Mouse (Mus musculus) heart, postnatal 0 days (tissue): ENCODE measurements around the gene Ints3. TPM values are rescaled to one million over a fixed set of nuclear protein-coding genes. Genes with fewer than 3 reads are reported as not detected.

Source experiments
- ATAC-seq: fragments of 200-750 bp; cut with Nextera tagmentation; 2 replicates; pipeline ENCODE4 v1.8.0; 2017; ENCODE audit warnings: low read depth, moderate number of reproducible peaks, moderate library complexity; ENCODE audit not compliant: insufficient read depth
- DNase-seq: peaks from one replicate; pipeline ENCODE4 v3.0.0-alpha.2; 2016; ENCODE audit warnings: low spot score
- H3K27ac ChIP-seq: fragments of 300-500 bp; sonication (generic); 2 replicates; pipeline ENCODE4 v1.5.1; 2014; ENCODE audit warnings: low read depth, mild to moderate bottlenecking
- H3K27me3 ChIP-seq: fragments of 300-500 bp; sonication (generic); 2 replicates; pipeline ENCODE4 v1.6.1; 2014; ENCODE audit warnings: low read length, mixed read lengths; ENCODE audit not compliant: control insufficient read depth, insufficient read depth
- H3K36me3 ChIP-seq: fragments of 300-500 bp; sonication (generic); replicated peaks from 2 replicates; pipeline ENCODE4 v1.6.1; 2014; ENCODE audit warnings: low read length, mixed read lengths; ENCODE audit not compliant: control insufficient read depth, insufficient read depth
- H3K4me1 ChIP-seq: fragments of 300-500 bp; sonication (generic); 2 replicates; pipeline ENCODE4 v1.6.1; 2014; ENCODE audit warnings: antibody characterized with exemption; ENCODE audit not compliant: control insufficient read depth, insufficient read depth
- H3K4me2 ChIP-seq: fragments of 300-500 bp; sonication (generic); 2 replicates; pipeline ENCODE4 v1.6.1; 2014; ENCODE audit warnings: low read depth, mild to moderate bottlenecking, low read length, moderate library complexity
- H3K4me3 ChIP-seq: fragments of 300-500 bp; sonication (generic); 2 replicates; pipeline ENCODE4 v1.5.1; 2014; ENCODE audit warnings: low read depth, low read length
- H3K9ac ChIP-seq: fragments of 300-500 bp; sonication (generic); replicated peaks from 2 replicates; pipeline ENCODE4 v1.6.1; 2014; ENCODE audit warnings: low read depth, low read length, mixed read lengths
- H3K9me3 ChIP-seq: fragments of 300-500 bp; sonication (generic); replicated peaks from 2 replicates; pipeline ENCODE4 v1.6.1; 2016; ENCODE audit warnings: low read length; ENCODE audit not compliant: control insufficient read depth
- CTCF ChIP-seq: IDR thresholded peaks from 2 replicates; pipeline ENCODE4 v1.5.1; 2016; ENCODE audit warnings: antibody characterized with exemption, control low read depth, low read depth
- EP300 ChIP-seq: IDR thresholded peaks from 2 replicates; pipeline ENCODE4 v1.6.1; 2016; ENCODE audit warnings: antibody characterized with exemption, low read depth
- WGBS: fragments of 180-500 bp; shearing (Covaris S2); extraction: QIAGEN DNeasy Blood & Tissue Kit; methylation state at CpG from one replicate; pipeline ENCODE4 v1.1.7; 2014; 5-methylcytosine and 5-hydroxymethylcytosine counted together
- polyA plus RNA-seq: library from polyadenylated mRNA; unstranded; fragments of >200 nt; fragmentation: Nextera tagmentation; extraction: Ambion mirVana; gene quantifications from 2 replicates; pipeline ENCODE4 v1.2.1, GENCODE M21; 2015
- total RNA-seq: library from RNA; depleted of rRNA; stranded (reverse); fragments of >200 nt; gene quantifications from 2 replicates; pipeline ENCODE4 v1.2.3, GENCODE M21; 2014; ENCODE audit warnings: low replicate concordance

Ints3 gene
- total and polyA plus RNA-seq, 2 experiments from 2014 or later, result 7.8 to 26.1 TPM

DNA sequence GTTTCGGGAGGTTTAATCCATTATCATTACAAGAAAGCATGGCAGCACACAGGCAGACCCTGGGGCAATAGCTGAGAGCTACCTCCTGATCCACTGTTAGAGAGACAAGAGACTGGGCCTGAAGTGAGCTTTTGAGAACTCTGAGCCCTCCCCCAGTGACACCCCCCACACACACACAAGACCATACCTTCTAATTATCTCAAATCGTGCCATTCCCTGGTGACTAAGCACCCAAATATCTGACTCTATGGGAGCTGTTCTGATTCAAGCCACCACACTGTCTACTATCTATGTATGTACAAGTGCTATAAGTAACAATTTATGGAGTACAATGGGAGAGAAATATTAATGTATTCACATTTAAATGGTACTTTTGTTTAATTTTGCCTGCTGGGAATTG lies 7.3 kb upstream of the Ints3 start:
- no peak for DNase-seq
- no peak overlapping the region for H3K9ac ChIP-seq
- no peak overlapping the region for H3K27ac ChIP-seq
- WGBS, result 63% methylated on average over 2 of the region's 2 CpGs
- no peaks in the 10 kb centered on the region for H3K36me3 ChIP-seq
- no peak overlapping the region for H3K4me2 ChIP-seq
- no peak overlapping the region for H3K4me3 ChIP-seq
- no peak for ATAC-seq
- no peaks in the 10 kb centered on the region for H3K27me3 ChIP-seq
- no peak for TF ChIP-seq EP300
- TF ChIP-seq CTCF, result no peak
- H3K4me1 ChIP-seq, result peaks cover 4% of the 10 kb centered on the region; the same call in 1 of the 2 replicates
- no peaks in the 10 kb centered on the region for H3K9me3 ChIP-seq

DNA sequence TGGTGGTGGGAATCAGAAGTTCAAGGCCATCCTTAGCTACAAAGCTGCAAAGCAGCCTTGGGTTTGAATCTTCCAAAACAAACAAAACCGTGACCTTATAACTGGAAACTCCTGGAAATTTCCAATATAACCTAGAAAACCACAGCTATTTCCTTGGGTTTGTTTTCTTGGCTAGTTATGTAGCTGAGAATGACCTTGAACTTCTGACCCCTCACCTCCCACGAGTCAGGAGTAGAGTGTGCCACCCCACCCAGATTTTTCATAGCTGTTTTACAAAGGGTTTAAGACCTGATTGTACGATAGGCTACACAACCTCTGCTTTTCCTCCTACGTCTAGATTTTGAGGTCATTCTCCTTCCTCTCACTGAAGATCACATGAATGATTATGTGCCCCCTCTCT lies 3.7 kb upstream of the Ints3 start:
- no peak overlapping the region for H3K27ac ChIP-seq
- no peak for TF ChIP-seq EP300
- no peak for TF ChIP-seq CTCF
- H3K36me3 ChIP-seq, result no peaks in the 10 kb centered on the region
- no peak for ATAC-seq
- H3K4me3 ChIP-seq, result no peak overlapping the region
- no peaks in the 10 kb centered on the region for H3K9me3 ChIP-seq
- H3K27me3 ChIP-seq, result no peaks in the 10 kb centered on the region
- WGBS, result 58% methylated on average over 4 of the region's 4 CpGs
- H3K9ac ChIP-seq, result no peak overlapping the region
- DNase-seq, result no peak
- H3K4me1 ChIP-seq, result peaks cover 6% of the 10 kb centered on the region
- no peak overlapping the region for H3K4me2 ChIP-seq

DNA sequence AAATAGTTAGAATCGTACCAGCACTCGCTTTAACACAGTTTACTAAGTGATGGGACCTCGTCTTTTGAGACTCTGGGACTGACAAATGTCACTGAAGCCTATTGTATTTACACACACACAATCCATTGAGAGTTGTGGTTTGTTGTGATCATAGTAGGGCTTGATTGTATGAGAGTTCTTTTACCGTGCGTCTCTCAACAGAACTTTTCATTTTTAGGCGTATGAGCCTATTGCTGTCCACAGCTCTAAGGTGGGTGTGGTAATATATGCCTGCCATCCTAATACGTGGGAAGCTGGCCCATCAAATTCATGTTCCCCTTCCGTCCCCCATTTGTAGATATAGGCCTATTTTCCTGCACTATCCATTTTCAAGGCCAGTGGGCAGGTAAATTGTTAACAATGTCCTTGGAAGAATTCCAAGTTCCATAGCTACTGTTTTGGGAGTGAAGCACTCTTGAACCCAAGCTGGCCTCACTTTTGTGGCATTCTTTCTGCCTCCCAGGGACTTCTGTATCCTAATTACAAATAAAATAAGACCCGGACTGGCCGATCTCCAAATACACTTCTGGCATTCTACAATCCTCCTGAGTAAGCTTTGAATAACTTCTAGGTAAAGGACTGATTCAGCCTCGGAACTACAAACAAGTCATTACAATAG lies 780 bp upstream of the Ints3 start:
- no peak for DNase-seq
- H3K4me3 ChIP-seq, result peak overlapping the region; percentile 75
- no peaks in the 10 kb centered on the region for H3K9me3 ChIP-seq
- no peak for ATAC-seq
- peaks cover 26% of the 10 kb centered on the region for H3K4me1 ChIP-seq
- H3K36me3 ChIP-seq, result 0 out of 2 replicates have a peak, but pooled peaks cover 4% of the 10 kb centered on the region
- peak overlapping the region; percentile 78 for H3K4me2 ChIP-seq
- peak overlapping the region; percentile 98 for H3K27ac ChIP-seq
- H3K27me3 ChIP-seq, result no peaks in the 10 kb centered on the region
- 0 out of 2 replicates have a peak overlapping the region, but pooled peaks have one; percentile 91 for H3K9ac ChIP-seq
- WGBS, result 52% methylated on average over 11 of the region's 11 CpGs
- TF ChIP-seq CTCF (no peak), EP300 (no peak)

DNA sequence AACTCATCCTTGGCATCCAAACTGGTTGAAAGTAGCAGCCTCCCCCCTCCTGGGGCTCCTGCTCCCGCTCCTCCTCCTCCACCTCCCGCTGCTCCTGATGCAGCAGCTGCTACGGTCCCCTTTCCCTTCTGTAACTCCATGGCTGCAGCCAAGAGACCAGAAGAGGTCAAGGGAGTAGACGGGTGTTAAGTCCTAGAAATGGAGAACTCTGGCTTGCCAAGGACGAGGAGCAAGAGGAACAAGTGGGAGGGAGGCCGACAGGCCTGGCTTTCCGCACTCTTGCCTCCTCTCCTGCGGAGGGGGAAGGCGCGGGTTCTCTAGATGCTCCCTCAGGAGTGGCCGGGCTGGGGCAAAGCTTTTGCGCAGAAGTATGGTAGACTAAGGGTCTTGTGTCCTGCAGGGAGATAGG lies 607 bp downstream of the Ints3 start:
- Histone ChIP-seq H3K4me2 (peak overlapping the region; percentile 78), H3K4me1 (peaks cover 34% of the 10 kb centered on the region), H3K9me3 (no peaks in the 10 kb centered on the region), H3K4me3 (peak overlapping the region; percentile 75), H3K27ac (peak overlapping the region; percentile 98), H3K9ac (peak overlapping the region; percentile 91), H3K27me3 (no peaks in the 10 kb centered on the region), H3K36me3 (0 out of 2 replicates have a peak, but pooled peaks cover 4% of the 10 kb centered on the region)
- TF ChIP-seq CTCF (no peak), EP300 (no peak)
- under 1% methylated on average over 12 of the region's 12 CpGs for WGBS
- peak; percentile 10 for ATAC-seq
- DNase-seq, result peak; percentile 44

DNA sequence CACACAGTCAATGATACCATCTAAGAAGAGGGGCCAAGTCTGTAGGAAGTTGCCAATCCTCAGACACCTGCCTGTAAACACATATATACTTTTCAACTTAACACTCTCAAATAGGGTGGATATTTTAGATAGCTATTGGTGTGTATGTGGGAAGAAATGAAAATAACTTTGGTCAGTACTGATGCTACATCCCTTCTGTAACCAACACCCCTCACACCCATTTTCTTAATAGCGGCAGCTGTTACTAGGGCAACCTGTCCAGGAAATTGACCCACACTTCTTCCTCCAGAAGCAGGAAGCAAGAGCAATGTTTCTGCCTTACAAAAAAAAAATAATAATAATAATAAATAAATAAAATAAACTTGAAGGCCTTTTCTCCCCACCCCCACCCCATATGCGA lies 1.1 kb downstream of the Ints3 start:
- H3K4me1 ChIP-seq, result peaks cover 34% of the 10 kb centered on the region
- DNase-seq (no peak), ATAC-seq (no peak)
- no peaks in the 10 kb centered on the region for H3K27me3 ChIP-seq
- TF ChIP-seq EP300, result no peak
- TF ChIP-seq CTCF, result no peak
- peak overlapping the region; percentile 75 for H3K4me3 ChIP-seq
- peak overlapping the region; percentile 91 for H3K9ac ChIP-seq
- H3K9me3 ChIP-seq, result no peaks in the 10 kb centered on the region
- H3K27ac ChIP-seq, result peak overlapping the region; percentile 98
- peak overlapping the region; percentile 78 for H3K4me2 ChIP-seq
- 16% methylated on average over 2 of the region's 2 CpGs for WGBS
- H3K36me3 ChIP-seq, result 0 out of 2 replicates have a peak, but pooled peaks cover 4% of the 10 kb centered on the region
